Mouse (Mus musculus) monocyte, adult 2 months (primary cell): ENCODE results near the gene Mtor.

Experiments
- DNase-seq, 2 experiments: peaks; one replicate each; pipeline ENCODE4 v3.0.0; 2022; ENCODE audit warnings: low spot score in 2 of 2, low read depth in 1 of 2

Gene Mtor

DNA sequence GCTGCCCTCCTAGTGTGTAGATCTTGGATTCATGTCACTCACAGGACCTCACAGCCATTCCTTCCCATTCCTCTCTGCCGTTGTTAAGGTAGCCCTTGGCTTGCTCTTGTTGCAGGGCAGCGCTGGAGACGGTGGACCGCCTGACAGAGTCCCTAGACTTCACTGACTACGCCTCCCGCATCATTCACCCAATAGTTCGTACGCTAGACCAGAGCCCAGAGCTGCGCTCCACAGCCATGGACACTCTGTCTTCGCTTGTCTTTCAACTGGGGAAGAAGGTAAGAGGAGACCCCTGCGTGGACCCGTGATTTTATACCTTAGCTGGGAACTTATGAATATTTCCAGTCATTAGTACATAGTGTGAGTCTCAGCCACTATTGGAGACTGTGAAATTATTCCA is 36.1 kb downstream of the Mtor start:
- DNase-seq: no peak

DNA sequence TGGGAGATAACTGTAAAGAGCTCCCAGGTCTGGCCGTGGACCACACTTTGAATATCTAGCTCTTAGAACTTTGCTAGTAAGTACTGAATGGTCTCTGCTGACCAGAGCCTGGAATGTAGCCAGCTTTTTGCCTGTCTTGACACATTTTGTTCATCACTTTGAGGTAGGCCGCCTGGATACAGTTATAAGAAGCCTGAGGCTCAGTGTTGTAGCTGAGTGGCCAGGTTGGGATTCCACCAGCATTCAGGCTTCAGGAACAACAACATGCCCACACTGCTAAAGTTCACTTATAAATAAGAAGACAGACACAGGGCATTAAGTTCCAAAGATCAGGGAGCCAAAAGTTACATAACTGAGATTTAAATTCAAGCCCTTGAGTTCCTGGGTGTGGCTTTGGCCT is 39.4 kb downstream of the Mtor start:
- DNase-seq: no peak

DNA sequence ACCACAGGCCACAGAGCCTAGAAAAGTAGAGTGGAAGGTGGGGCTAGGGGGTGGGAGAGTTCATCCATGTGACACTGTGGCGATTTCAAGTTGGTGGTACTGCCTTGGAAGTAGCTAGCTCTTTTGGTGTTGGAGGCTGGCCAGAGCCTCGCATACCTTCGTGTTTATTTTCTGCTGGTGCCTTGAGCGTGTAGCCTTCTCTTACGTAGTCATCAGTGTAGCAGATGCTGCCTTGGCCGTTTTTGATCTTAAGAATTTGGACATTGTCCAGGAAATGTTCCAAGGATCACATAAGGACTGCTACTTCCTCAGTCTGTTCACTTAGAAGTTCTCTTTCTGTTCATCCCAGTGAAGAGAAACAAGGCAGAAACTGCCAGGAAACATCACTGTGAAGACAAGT is 42.1 kb downstream of the Mtor start:
- no peak for DNase-seq

DNA sequence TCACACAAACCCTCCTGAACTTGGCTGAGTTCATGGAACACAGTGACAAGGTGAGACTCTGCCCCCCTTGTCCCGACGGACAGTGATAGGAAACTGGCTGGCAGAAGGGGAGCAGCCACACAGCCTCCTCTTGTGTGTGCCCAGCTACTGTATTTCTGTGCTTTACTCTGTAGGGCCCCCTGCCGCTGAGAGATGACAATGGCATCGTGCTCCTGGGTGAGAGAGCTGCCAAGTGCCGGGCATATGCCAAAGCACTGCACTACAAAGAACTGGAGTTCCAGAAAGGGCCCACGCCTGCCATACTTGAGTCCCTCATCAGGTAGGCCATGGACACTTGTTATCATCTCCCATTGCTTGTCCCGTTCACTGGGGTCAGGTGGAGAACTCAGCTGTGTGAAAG is 43.0 kb downstream of the Mtor start:
- DNase-seq: no peak

DNA sequence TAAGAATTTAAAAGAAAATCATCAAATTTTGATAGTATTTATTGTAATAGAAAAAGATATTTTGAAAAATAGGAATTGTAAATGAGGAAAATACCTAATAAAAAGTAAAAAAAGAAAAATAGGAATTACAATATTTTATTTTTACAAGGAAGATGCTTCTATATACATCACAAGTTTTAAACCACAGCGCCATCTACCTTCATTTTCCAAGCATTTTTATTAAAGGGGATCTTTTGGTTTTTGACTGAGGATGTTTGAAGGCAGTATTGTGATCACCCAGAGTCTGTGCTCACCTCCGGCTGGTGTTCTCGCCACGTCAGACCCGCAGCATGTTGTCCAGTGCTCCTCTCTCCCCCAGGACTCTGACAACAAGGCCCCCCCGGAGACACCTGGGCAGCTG is 46.7 kb downstream of the Mtor start:
- no peak for DNase-seq

DNA sequence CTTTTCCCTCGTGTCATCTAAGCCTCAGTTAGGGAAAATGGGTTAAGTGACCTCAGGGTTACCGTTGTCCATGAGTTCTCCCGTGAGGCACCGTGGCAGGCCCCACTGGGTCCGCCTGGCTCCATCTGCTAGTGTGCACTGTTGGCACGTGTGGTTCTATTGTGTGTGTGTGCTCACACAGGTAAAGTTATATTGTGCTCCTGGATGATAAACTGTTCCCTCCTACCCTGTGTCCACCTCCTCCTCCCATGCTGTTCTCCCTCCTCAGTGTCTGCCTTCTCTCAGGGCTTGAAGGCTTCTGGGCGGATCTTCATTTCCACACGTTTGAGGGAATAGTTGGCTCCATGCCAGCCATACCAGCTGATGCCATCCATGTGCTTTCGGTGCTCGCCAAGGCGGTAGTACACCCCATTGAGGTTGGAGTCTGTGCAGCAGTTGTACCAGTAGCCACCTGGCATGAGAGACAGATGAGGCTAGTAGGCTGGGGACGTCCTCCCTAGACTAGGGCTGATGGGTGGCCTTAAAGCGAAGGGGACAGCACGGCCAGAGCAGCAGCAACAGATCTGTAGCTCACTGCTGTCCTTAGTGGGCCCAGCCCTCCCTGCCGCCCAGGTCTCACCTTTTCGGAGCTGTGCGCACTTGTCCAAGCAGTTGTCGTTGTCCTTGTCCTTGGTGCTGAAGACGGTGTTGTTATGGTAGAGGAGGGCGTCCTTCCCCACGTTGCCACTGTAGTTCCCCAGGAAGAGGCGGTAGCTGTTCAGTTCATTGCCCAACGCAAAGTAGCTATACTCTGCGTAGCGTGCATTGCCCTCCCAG is 47.7 kb downstream of the Mtor start:
- DNase-seq: no peak

DNA sequence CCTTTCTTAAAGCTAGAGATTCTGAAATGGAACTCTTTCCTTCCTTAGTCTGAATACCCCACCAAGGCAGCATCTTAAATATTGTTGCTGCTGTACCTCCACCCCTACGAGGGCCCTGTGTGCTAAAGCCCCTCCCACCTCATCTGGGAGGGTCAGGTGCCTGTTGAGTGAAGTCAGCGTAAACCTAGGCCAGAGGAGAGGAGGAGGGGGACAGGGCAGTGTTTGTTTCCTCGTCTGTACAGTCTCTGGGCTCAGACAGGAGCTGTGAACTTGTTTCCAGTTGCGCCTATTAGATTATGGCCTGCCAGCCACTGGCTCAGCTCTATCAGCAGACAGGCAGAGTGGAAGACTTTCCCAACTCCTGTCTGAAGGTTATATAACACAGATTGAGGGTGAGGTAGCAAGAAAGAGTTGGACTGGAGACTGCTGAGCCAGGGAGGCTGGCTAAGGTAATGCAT is 52.0 kb downstream of the Mtor start, which contains the start of gene Angptl7:
Gene Angptl7 (minus strand): TSS at position 51 of the 458 bp plus-strand sequence.
- no peak for DNase-seq

DNA sequence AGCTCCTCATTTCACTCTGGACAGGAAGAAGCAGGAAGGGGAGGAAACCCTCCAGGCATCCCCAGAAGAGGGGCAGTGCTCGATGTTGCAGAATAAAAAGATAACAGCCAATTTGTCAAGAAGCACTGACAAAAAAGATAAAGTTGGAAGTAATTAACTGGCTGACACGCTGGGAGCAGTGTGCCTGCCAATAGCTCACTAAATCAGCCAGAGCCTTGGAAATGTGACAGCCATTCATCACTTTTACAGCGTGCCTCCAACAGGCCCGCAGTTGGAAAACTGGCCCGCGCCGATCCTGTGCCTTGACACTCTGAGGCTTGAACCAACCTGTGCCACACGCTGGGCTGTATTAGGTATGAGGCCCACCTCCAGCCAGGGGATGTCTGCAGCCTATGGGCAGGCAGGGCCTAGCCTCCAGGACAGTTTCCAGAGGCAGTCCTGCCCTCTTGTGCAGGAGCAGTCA is 56.1 kb downstream of the Mtor start:
- DNase-seq: no peak

DNA sequence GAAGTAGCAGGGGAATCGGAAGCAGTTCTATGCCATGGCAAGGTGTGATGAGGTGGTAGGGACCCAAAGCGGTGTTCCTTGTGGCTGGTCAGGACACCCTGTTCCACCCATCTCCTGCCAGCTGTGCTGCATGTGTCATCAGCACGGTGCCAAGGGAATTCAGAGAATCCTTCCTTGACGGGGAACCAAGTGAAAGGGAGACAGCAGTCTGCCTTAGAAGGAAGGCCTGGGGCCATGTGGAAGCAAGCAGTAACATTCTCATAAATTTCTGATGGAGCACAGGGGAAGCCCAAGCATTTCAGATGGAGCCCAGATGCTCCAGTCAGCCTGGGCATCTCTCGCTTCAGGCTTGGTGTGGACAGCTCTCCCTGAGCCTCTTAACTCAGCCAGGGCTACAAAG is 59.2 kb downstream of the Mtor start:
- DNase-seq: no peak

DNA sequence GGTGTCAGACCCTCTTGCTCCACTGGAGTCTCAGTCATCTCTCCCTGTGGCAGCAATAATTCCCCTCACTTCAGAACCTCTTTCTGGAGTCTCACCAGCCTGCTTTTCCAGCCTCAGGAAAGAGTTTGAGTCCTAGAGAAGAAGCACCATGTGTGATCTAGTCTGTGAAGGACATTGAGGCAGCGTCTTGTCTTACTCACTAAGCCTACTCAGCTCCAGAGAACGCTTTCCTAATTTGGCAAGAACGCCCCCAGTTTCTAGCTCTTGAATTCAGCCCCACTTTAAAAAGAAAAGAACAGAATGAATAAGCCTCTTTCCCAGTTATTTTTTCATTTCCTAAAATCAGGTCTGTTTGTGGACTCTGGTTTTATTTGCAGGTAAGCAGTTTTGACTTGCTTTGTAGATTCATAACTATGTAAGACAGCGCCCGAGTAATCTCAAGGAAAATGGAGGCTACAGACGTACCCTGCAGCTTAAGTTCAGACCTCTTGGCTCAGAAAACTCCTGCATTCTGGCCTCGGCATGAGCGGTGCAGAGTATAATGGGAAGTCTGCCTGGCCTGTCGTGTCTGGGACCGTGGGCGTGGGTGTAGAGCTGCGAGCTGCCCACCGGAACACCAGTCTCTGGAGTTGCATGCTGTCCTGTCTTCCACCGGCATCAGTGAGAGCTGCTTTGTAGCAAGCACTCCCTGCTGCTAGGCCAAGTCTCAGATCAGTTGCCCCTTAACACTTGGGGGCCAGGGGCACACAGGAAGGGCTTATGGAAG is 59.9 kb downstream of the Mtor start:
- no peak for DNase-seq

DNA sequence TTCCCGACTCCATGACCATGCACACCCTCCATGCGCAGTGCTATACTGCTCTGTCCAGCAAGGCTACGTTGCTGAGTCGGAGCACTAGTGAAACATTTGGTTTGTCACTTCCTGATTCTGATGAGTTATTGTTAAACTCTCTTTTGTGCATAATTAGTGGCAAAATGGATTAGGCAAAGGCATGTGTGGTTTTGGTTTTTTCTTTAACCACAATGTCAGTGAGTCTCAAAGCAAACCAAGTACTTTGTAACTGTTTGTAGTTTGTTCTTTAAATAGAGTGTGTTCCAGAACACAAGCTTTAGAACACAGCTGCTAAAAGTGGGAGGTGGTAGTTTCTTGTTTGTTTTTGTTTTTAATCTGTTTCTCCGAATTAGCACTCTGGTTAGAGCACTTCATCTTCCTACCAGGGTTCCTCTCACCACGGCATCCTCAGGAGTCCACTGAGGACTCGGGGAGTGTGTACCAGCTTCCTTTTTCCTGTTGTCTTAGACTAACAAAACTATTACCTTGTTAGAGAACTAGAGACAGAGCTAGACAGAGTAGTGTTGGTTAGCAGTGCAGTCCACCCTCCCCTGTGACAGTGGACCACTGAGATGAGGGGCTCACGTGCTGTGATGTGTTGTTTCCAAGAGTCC is 61.2 kb downstream of the Mtor start:
- DNase-seq: no peak

DNA sequence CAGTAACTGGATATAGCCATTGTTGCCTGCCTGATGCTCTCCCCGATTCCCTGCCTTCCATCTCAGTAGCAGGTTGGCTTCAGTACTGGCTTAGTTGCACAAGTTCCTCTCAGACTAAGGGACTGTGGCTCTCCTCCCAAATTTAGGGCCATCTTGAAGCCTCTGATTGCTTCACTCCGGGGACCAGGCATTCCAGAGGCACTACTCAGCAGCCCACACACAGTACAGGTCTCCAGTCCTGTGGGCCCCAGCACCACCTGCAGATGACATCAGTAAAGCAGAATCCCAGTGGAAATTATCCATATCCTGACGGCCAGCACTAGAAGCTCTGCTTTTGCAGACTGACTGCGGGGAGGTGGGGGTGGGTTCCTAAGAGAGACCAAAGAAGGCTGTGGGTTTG is 62.3 kb downstream of the Mtor start:
- no peak for DNase-seq

DNA sequence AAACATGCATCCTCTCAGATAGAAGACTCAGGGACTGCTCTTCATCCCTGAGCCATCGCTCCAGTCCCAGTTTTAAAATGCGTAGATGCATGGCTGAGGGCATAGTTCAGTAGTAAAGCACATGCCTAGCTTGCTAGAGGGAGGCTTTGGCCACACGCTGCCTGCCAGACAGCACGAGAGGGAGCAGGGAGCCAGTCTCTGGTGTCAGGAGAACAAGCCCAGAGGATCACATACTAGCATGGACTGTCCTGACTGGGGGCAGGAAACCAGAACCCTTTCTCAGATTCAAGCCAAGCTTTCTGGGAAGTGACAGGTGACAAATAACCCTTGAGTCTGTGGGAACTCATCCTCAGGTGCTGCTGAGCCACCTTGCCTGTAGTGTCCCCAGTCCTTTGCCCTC is 62.9 kb downstream of the Mtor start:
- DNase-seq: no peak

DNA sequence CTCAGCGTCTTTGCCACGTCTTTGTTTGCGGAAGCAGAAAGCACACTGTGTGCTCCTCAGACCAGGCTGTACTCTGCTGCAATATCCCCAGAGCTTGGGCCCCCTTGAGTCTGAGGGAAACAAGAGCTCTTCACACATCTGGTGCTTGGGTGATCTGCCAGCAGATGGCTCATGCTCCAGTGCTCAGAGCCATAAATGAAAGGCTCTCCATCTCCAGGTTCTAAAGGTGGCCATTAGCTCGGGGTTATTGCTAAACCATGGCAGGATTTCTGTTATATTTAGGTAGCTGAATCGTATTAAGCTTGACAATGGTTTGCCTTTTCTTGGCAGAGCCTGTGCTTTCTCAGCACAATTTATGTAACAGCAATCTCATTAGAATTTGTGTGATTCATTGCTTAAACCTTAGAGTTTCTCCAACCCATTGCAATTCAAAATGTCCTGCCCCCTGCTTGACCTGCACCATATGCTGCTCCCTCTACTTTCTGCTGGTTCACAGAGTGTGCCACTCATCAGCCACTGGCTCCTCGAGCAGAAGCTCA is 64.7 kb downstream of the Mtor start:
- DNase-seq: no peak

DNA sequence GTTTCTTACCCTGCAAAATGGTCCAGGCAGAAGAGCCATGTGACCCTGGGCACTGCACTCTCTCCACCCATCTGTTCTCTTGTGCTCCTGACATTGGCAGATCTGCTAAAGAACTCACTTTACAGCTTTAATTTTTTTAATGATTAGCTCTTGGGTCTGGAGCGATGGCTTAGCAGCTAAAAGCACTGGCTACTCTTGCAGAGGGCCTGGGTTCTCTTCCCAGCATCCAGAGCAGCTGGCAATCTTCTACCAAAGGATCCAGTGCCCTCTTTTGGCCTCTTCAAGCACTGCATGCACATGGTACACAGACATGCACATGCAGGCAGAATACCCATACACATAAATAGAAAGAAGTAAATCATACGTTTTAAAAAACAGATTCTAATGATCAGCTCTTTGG is 66.9 kb downstream of the Mtor start:
- DNase-seq: no peak

DNA sequence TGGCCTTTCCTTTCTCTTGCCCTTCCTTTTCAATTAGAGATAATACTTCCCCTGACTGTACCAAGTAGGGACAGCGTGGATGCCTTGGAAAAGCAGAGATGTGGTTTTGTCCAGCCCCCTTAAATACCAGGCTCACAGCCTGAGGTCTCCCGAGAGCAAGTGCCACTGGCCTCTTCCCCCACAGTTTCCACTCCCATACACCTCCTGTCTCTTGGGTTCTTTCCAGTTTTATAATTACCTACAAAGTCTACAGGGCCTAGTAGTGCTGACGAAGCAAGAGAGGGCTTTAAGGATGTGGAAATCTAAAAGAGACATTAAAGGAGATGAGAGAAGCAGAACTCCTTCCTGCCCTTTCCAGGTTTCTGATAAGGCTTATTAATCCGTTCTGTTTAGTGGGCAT is 69.4 kb downstream of the Mtor start:
- no peak for DNase-seq

DNA sequence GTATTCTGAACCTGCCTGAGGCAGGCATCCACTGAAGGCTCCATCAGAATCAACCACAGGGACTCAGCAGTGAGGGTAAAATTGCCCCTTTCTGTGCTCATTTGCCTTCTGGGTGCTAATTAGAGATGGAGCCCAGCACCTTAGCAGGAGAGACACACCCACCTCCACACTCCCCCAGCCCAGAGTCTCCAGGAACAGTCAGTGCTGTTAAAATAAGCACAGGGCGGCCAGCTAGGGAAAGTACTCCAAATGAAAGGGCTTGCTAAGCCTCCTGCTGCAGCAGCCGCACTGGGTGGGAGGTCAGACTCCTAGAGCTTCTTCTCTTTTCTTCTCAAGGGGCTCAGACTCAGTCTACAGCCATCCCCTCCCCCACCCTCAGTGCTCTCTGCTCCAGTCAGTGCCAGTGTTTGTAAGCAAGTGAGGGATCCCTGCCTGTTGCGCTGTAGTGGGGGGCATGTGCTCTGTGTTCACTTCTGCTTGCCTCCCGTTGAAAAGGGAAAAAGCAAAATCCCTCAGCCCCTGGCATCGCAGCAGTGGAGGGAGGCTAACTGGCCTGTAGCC is 69.9 kb downstream of the Mtor start:
- no peak for DNase-seq

DNA sequence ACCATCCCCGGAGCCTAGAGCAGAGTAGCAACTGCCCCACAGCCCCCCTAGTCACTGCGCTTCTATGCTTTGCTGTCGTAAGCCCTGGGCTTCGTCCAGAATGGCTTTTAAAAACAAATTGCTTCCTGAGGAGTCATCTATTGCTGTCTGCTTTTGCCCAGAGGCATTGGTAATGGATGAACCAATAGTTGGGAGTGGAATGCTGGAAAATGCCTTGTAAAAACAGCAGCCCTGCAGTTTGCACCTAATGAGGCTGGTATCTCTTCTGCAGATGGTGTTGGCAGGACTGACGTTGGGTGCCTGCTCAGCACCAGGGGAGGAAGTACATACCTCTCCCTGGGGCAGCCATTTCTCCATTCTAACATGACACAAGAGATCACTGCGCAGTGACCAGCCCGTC is 75.1 kb downstream of the Mtor start:
- DNase-seq: no peak

DNA sequence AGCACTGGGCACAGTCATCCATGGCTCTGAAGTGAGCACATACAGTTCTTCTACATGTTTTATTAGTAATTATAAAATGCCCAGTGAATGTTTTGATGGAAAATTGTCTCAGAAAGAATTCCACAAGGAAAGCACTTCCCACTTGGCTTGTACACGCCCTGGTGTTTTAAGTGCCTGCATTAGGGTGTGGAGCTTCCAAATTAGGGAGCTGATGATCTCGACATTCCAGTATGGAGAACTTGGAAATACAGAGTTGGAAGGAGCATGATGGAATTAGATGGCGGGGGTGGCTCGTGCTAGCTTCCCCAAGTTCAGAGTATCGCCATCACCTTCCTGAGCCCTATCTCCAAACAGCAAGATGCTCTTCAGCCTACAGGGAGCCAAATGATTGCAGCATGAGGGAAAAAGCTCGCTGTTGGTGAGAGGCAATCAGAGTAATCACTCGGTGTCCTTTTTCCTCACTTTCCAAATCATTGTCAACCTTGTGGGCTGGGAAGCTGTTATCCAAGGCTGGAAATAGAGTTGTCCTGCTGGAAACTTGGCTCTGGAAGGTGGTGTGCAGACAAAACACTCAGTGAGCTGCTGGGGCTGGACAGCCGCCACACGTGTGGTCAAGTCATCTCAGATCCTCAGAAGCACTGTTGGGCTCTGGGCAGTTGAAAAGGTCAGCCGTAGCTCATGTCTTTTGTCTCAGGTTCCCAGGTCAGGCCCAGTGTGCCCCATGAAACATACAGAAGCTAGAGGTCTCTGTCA is 78.9 kb downstream of the Mtor start:
- DNase-seq: no peak

DNA sequence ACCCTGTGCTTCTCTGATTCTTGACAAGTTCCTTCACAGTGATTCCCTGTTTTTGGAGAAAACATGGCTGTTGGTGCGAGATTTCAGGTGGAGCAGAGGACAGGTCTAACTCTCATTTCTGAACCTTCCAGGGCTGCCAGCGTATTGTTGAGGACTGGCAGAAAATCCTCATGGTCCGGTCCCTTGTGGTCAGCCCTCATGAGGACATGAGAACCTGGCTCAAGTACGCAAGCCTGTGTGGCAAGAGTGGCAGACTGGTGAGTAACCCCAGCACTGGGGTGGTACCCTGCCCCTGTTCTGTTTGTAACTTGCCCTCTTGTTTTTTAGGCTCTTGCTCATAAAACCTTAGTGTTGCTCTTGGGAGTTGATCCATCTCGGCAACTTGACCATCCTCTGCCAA is 81.9 kb downstream of the Mtor start:
- no peak for DNase-seq

DNA sequence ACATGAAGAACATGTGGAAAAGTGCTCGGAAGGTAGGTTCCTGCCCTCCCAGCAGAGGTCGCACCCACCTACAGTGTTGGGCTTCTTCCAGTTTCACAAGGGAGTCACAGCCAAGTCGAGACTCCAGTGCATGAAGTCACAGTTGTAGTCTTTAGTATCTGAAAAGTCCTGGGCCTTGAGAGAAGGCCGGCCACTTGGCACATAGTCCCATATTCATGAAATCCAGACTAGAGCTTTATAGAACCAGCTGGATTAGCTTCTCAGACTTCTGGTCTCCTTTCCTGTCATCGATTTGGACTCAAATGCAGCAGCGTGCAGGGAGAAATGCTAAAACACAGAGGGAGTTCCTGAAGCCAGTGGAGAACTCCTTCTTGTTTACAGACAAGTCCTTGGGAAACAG is 82.4 kb downstream of the Mtor start:
- no peak for DNase-seq
